In the genomic region with DNA sequence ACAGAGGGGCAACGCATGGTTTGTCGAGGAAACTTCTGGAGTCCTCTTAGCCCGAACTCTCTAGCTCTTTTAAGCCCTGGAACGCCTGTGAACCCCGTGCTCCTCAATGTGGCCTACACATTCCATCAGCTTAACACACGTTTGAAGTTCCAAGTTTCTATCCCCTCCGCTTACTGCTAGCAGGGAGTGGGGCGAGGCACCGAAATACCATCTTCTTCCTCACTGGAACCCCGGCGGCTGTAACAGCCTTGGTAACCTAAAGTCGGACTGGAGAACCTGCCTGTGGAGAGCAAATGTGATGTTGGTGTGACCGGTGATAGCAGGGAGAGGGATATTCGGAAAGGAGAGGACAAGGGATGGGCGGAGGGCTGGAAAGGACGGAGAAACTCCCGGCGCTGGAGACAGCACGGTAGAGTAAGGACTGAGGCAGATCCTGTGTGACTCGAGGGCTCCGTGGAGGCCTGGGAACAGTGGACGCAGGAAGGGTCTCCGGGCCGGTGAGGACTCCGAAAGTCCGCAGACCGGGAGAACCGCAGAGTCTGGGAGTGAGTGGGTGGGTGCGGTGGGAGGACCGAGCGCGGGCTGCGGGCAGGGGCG, we compare ENCODE assay signal across 8 mouse cellular contexts. TPM values are rescaled to one million over a fixed set of nuclear protein-coding genes. Genes with fewer than 3 reads are reported as not detected.
DNase-seq lines count a peak whose midpoint lies in the region; ATAC-seq and TF ChIP-seq lines count a peak whose summit lies in the region.

No protein-coding gene starts in this region.

- peak overlapping the region; percentile 73 for H3K27ac ChIP-seq in heart, embryonic 16.5 days (ENCODE audit: low read length)
- H3K27ac ChIP-seq in hindbrain, embryonic 10.5 days: peak overlapping the region; percentile 90
- no peak overlapping the region for H3K27ac ChIP-seq in midbrain, embryonic 13.5 days

- in situ Hi-C loops in Patski (cut with MboI; ENCODE audit: low pct_unique_long_range_greater_than_20kb): loop anchor here (10.0 kb wide), 1 partner anchor 489 kb away; no protein-coding TSS in a partner anchor

- H3K4me3 ChIP-seq in heart, embryonic 16.5 days (ENCODE audit: low read length): peak overlapping the region; percentile 79
- H3K4me3 ChIP-seq in hindbrain, embryonic 10.5 days: peak overlapping the region; percentile 63
- peak overlapping the region; percentile 46 for H3K4me3 ChIP-seq in midbrain, embryonic 13.5 days (replicated peaks)

- CTCF ChIA-PET in Patski (lab: Charles Lee): interaction anchor here (0.6 to 7.0 kb wide), 2 partner anchors 409 to 872 kb away, joined by 3 to 42 read pairs; no protein-coding TSS in a partner anchor

- H3K9ac ChIP-seq in heart, embryonic 16.5 days (ENCODE audit: low read length): peak overlapping the region; percentile 70
- H3K9ac ChIP-seq in midbrain, embryonic 13.5 days (replicated peaks): no peak overlapping the region

- WGBS in heart, embryonic 16.5 days: 3% methylated on average over 32 of the region's 34 CpGs
- under 1% methylated on average over 34 of the region's 34 CpGs for WGBS in hindbrain, embryonic 10.5 days
- WGBS in midbrain, embryonic 13.5 days: under 1% methylated on average over 30 of the region's 34 CpGs

- peaks cover 46% of the 10 kb centered on the region for H3K27me3 ChIP-seq in heart, embryonic 16.5 days (ENCODE audit: control insufficient read depth, insufficient read depth, low read length)
- no peaks in the 10 kb centered on the region for H3K27me3 ChIP-seq in Patski
- peaks cover 100% of the 10 kb centered on the region for H3K27me3 ChIP-seq in hindbrain, embryonic 10.5 days (ENCODE audit: insufficient read depth, poor library complexity, severe bottlenecking)
- peaks cover 91% of the 10 kb centered on the region for H3K27me3 ChIP-seq in midbrain, embryonic 13.5 days

- peak overlapping the region; percentile 95 for H3K4me2 ChIP-seq in heart, embryonic 16.5 days (ENCODE audit: low read depth, low read length)
- peak overlapping the region; percentile 88 for H3K4me2 ChIP-seq in midbrain, embryonic 13.5 days (replicated peaks)

- TF ChIP-seq CTCF in Patski (IDR thresholded peaks at IDR 0.05): no peak

- DNase-seq in heart, postnatal 4 days: no peak
- no peak for DNase-seq in Patski (ENCODE audit: low read depth, low spot score)
- DNase-seq in hindbrain, embryonic 10.5 days (ENCODE audit: low spot score): no peak
- no peak for DNase-seq in Muller cell, postnatal 12 days (ENCODE audit: inconsistent ontology term)
- DNase-seq in natural killer cell, adult 2 months (ENCODE audit: low spot score in 2 of 2): no peak
- DNase-seq in thymus, postnatal 36 days: no peak

- peak; percentile 30 for ATAC-seq in heart, embryonic 16.5 days (replicated peaks; ENCODE audit: extremely low read depth, insufficient read depth, low FRiP score)
- peak; percentile 14 for ATAC-seq in Patski
- peak; percentile 63; the same call in 1 of the 2 replicates for ATAC-seq in midbrain, embryonic 13.5 days

- no peaks in the 10 kb centered on the region for H3K36me3 ChIP-seq in heart, embryonic 16.5 days (ENCODE audit: control insufficient read depth, insufficient read depth)
- H3K36me3 ChIP-seq in hindbrain, embryonic 10.5 days: 0 out of 2 replicates have a peak, but pooled peaks cover 9% of the 10 kb centered on the region
- H3K36me3 ChIP-seq in midbrain, embryonic 13.5 days: no peaks in the 10 kb centered on the region

- H3K4me1 ChIP-seq in heart, embryonic 16.5 days (ENCODE audit: control insufficient read depth, insufficient read depth, low read length): peaks cover 21% of the 10 kb centered on the region
- peaks cover 66% of the 10 kb centered on the region for H3K4me1 ChIP-seq in hindbrain, embryonic 10.5 days (replicated peaks)
- peaks cover 51% of the 10 kb centered on the region for H3K4me1 ChIP-seq in midbrain, embryonic 13.5 days (replicated peaks)

- POLR2A ChIA-PET in Patski (lab: Charles Lee): interaction anchor here (0.6 to 3.5 kb wide), 7 partner anchors 8 to 538 kb away, joined by 3 to 35 read pairs (median 5); no protein-coding TSS in a partner anchor

- H3K9me3 ChIP-seq in heart, embryonic 16.5 days (replicated peaks; ENCODE audit: control insufficient read depth, low read length): no peaks in the 10 kb centered on the region
- no peaks in the 10 kb centered on the region for H3K9me3 ChIP-seq in hindbrain, embryonic 10.5 days
- H3K9me3 ChIP-seq in midbrain, embryonic 13.5 days: no peaks in the 10 kb centered on the region

RNA-seq across cellular contexts. Expression of gene Foxc1, which starts 0.5 kb away (rescaled TPM):
- polyA plus RNA-seq in heart, embryonic 16.5 days (2015; fragmentation: Nextera tagmentation; extraction: Ambion mirVana): 0.77 and 1.0 TPM in 2 replicates
- 10 to 100 TPM in 1 of 2 experiments, 1 to 10 TPM in 1; 8.7 to 10.1 TPM for total RNA-seq in heart, postnatal 4 days (2021)
- 29.1 TPM for polyA plus RNA-seq in Patski (2021)
- 2.9 and 3.7 TPM in 2 replicates for polyA plus RNA-seq in hindbrain, embryonic 10.5 days (2016; fragmentation: Nextera tagmentation; extraction: Ambion mirVana)
- 0.97 and 1.0 TPM in 2 replicates for polyA plus RNA-seq in midbrain, embryonic 13.5 days (2015; fragmentation: Nextera tagmentation; extraction: Ambion mirVana)
